Mouse (Mus musculus) liver, embryonic 18 days (tissue): Measurements from ENCODE around the gene Vmn1r55. TPM values are rescaled to one million over a fixed set of nuclear protein-coding genes. Genes with fewer than 3 reads are reported as not detected.

Experiments
- polyA plus RNA-seq: library from polyadenylated mRNA; depleted of rRNA; stranded (reverse); fragments of >200 nt; gene quantifications from 2 replicates; pipeline ENCODE4 v1.2.3, GENCODE M21; 2012; rRNA removed

Gene Vmn1r55
- not detected in 2 replicates for polyA plus RNA-seq

GRCm38 (mm10) chr7:5149570-5149969 is at the start of gene Vmn1r55:
Gene Vmn1r55 (minus strand): TSS chr7:5149670.

GRCm38 (mm10) chr7:5196647-5197046 is 47.2 kb upstream of the Vmn1r55 start, which contains the start of gene Vmn1r56:
Gene Vmn1r56 (minus strand): TSS chr7:5196747.

GRCm38 (mm10) chr7:5125549-5126406 is 23.7 kb downstream of the Vmn1r55 start, which contains the start of gene Rasl2-9:
Gene Rasl2-9 (minus strand): TSS chr7:5125950.

GRCm38 (mm10) chr7:5116850-5117249 is 32.6 kb downstream of the Vmn1r55 start, which contains the start of gene Rfpl4:
Gene Rfpl4 (minus strand): TSS chr7:5116950.

GRCm38 (mm10) chr7:5080010-5080751 is 69.3 kb downstream of the Vmn1r55 start, which contains the start of gene Epn1:
Gene Epn1 (plus strand): TSS chr7:5080235.

Other genes starting within 250 kb of the Vmn1r55 start
- 0.03 and 0.05 TPM in 2 replicates for gene Gm36210, start 243.2 kb downstream of the Vmn1r55 start, polyA plus RNA-seq
- 2.1 and 2.5 TPM in 2 replicates for gene Zfp628, start 234.5 kb downstream of the Vmn1r55 start, polyA plus RNA-seq
- gene Nat14, start 227.6 kb downstream of the Vmn1r55 start, polyA plus RNA-seq: 0.61 and 0.77 TPM in 2 replicates
- gene Ssc5d, start 223.9 kb downstream of the Vmn1r55 start, polyA plus RNA-seq: 0.25 and 0.30 TPM in 2 replicates
- gene Sbk2, start 185.3 kb downstream of the Vmn1r55 start, polyA plus RNA-seq: 0.06 TPM in 1 of 2 replicates, not detected in the other
- 0.01 TPM in 2 replicates for gene Sbk3, start 178.5 kb downstream of the Vmn1r55 start, polyA plus RNA-seq
- gene Zfp579, start 153.5 kb downstream of the Vmn1r55 start, polyA plus RNA-seq: 8.2 and 11.4 TPM in 2 replicates
- 10.6 and 11.9 TPM in 2 replicates for gene Zfp524, start 135.3 kb downstream of the Vmn1r55 start, polyA plus RNA-seq
- 11.8 and 13.2 TPM in 2 replicates for gene Fiz1, start 135.0 kb downstream of the Vmn1r55 start, polyA plus RNA-seq
- gene Gm44973, start 134.2 kb downstream of the Vmn1r55 start, polyA plus RNA-seq: 0.10 TPM in 1 of 2 replicates, not detected in the other
- 5.6 and 7.4 TPM in 2 replicates for gene Zfp865, start 129.3 kb downstream of the Vmn1r55 start, polyA plus RNA-seq
- gene Ccdc106, start 129.1 kb downstream of the Vmn1r55 start, polyA plus RNA-seq: 0.32 and 0.41 TPM in 2 replicates
- gene 4632433K11Rik, start 115.6 kb downstream of the Vmn1r55 start, polyA plus RNA-seq: not detected in 2 replicates
- 1.6 and 1.7 TPM in 2 replicates for gene Zfp784, start 111.2 kb downstream of the Vmn1r55 start, polyA plus RNA-seq
- 1.6 TPM in 2 replicates for gene Zfp580, start 98.1 kb downstream of the Vmn1r55 start, polyA plus RNA-seq
- 90.0 and 99.7 TPM in 2 replicates for gene U2af2, start 87.5 kb downstream of the Vmn1r55 start, polyA plus RNA-seq
- gene Epn1, start 69.4 kb downstream of the Vmn1r55 start, polyA plus RNA-seq: 42.2 and 48.3 TPM in 2 replicates
- gene Rfpl4, start 32.7 kb downstream of the Vmn1r55 start, polyA plus RNA-seq: not detected in 2 replicates
- 0.56 and 0.59 TPM in 2 replicates for gene Rasl2-9, start 23.7 kb downstream of the Vmn1r55 start, polyA plus RNA-seq
- not detected in 2 replicates for gene Vmn1r56, start 47.1 kb upstream of the Vmn1r55 start, polyA plus RNA-seq
- not detected in 2 replicates for gene Vmn1r57, start 68.8 kb upstream of the Vmn1r55 start, polyA plus RNA-seq
- not detected in 2 replicates for gene Gm5065, start 200.9 kb upstream of the Vmn1r55 start, polyA plus RNA-seq
- not detected in 2 replicates for gene Nlrp2, start 201.4 kb upstream of the Vmn1r55 start, polyA plus RNA-seq